Mouse (Mus musculus): ENCODE data around the gene Sft2d1. TPM values are rescaled to one million over a fixed set of nuclear protein-coding genes. Genes with fewer than 3 reads are reported as not detected.
"Not testable (repeated sequence)": the region's sequence is repeated elsewhere in the genome, so short reads cannot be mapped to it uniquely, and the experiment has no call there.

Sft2d1 gene
- 50.8 and 67.0 TPM in 2 replicates for total RNA-seq (2021)
- long read RNA-seq, transcript Sft2d1-209 (8 exons, 1,049 nt), result major isoform, 37 of 39 reads
- long read RNA-seq, partial matches to known transcripts, result 0 of 39 reads
- long read RNA-seq, other reads (novel, unspliced or antisense), result 1 of 39 reads

DNA sequence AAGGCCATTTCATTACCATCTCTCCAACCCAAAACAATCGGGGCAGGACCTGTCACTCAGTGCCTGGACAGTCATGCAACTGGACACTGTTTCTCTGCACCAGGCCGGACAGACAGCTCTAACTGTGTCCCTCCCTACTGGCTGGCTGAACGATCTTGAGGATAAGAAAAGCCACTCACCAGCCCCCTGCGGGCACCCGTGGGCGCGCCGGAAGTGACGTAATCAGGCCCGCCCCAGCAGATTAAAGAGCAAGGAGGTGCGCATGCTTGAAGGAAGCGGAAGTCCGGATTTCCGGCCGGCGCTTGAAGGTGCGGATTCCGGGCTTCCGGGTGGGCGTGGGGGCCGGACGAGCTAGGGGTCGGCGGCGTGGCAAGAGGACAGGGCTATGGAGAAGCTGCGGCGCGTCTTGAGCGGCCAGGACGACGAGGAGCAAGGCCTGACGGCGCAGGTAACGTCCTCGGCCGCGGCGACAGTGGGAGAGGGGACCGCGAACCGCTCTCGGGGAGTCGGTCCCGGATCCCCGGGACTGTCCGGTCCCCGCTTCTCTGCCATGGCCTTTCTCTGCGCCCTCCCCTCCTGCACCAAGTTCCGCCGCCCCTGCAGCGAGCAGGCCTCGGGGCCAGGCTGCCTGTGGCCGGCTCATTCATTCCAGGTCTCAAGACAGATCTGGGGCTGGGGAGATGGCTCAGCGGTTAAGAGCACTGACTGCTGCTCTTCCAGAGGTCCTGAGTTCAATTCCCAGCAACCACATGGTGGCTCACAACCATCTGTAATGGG lies at the start of gene Sft2d1:
TSS of gene Sft2d1 (plus strand) at position 265 of the 777 bp plus-strand sequence.
- DNase-seq, result peak; percentile 98

DNA sequence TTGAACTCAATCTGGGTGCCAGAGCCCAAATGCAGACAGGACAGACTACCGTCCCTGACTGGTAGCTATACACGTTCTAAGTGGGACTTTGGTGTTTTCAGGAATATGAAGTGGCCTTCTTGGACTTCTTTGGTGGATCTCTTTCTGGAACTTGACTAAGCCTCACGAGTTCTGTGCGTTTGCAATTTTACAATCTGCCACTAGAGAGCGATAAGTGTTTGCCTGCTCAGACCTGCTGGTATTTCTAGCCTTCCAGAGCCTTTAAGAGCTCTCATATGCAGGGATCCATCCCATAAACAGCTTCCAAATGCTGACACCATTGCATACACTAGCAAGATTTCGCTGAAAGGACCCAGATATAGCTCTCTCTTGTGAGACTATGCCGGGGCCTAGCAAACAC lies 46.3 kb upstream of the Sft2d1 start:
- DNase-seq, result not testable (repeated sequence)

GRCm38 (mm10) chr17:8272054-8272749 lies 38.7 kb upstream of the Sft2d1 start:
- no peak for DNase-seq

- DNase-seq, result no peak
Observed at GRCm38 (mm10) chr17:8272951-8273350, 38.0 kb upstream of the Sft2d1 start.

GRCm38 (mm10) chr17:8276071-8276470 lies 34.8 kb upstream of the Sft2d1 start:
- no peak for DNase-seq

DNA sequence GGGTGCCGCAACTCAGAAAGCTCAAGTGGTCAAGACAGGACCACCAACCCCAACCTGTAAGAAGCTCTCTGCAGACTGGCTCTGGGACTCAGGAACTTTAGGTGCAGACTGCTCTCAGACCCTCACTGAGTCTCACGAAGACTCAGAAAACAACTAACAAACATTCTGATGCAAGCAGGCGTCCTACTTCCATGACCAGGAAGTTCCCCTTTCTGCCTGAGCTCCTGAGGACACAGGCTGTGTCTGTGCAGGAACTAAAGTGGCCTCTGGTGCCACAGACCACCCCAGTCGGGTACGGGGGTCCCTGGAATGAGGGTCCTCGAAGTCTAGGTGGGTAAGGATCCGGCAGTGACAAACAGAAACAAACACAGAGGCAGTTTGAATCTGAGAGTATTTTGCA lies 34.2 kb upstream of the Sft2d1 start:
- no peak for DNase-seq

GRCm38 (mm10) chr17:8277266-8277665 lies 33.6 kb upstream of the Sft2d1 start:
- DNase-seq, result no peak

GRCm38 (mm10) chr17:8278356-8278755 lies 32.5 kb upstream of the Sft2d1 start:
- DNase-seq, result no peak

DNA sequence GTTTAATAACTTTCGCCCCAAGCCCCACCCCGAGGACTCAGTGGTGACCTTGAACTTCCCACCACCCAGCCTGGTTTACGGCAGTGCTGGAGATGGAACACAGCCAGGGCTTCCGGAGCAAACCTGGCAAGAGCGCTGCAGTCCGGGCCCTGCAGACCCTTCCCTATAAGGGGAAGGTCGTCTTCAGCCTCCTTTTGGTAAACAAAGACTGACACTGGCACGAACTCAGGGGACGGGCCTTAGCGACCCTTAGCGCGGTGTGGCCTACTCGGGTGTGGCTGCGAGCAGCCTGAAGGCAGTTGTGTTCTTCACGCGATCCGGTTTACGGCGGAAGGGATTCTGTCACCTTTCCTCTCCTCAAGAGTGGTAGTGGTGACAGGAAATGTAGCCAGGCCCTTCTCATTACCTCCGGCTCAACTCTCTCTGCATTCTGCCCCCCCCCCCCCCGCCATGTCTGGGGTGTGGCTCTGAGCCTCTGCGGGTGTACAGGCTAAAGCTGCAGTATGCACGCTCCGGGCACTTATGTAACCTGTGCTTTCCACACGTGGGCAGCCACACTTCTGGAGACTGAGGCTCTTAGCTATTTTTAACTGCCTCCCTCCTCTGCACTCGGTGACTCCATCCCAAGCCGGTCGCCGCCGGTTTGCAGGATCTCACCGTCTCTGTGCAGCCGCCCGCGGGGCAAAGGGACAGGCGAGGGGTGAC lies 27.9 kb upstream of the Sft2d1 start, which contains the start of gene Mpc1:
TSS of gene Mpc1 (plus strand) at position 84 of the 705 bp plus-strand sequence.
- DNase-seq, result peak; percentile 72

DNA sequence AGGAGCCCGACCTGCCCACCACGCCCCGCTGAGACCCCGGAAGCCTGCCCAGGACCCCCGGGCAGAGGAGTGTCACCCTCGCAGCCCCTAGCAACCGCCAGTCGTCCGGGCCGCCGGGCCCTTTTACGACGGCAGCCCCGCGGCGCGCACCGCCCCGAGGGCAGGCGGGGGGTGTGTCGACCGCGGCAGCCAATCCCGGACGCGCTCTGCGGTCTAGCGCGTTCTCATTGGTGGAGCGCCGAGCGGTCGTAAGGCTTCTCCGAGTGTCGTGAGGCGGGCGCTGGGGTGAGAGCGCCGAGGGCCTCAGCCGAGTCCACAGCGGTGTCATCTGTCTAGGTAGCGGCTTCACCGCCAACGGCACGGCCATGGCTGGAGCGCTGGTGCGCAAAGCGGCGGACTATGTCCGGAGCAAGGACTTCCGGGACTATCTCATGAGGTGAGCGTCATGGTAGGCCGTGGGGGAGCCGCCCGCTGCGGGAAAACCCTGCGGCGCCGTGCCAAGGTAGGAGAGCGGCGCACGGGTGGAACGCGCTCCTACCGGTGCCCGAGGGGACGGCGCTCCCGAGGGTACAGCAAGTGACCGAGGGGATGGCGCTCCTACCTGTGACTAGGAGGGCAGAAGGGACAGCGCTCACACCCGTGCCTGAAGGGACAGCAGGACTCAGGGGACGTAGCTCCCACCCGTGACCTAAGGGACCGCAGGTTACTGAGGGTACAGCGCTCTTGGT lies 27.2 kb upstream of the Sft2d1 start:
- DNase-seq, result peak; percentile 97

DNA sequence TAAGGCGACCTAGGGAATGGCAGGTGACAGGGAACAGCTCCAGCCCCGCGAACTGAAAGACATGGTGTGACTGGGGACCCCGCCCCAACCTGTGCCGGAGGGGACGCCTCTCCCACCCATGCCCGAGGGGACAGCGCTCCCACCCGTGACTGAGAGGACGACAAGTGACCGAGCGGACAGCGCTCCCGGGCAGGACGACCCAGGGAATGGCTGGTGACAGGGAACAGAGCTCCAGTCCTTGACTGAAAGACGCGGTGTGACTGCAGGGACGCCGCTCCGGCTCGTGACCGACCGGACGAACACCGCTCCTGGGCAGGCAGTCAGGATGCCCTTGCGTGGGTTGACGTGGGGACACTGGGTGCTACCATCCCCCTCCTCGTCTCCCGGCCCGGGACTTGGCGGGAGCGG lies 26.6 kb upstream of the Sft2d1 start:
- DNase-seq, result peak; percentile 51

DNA sequence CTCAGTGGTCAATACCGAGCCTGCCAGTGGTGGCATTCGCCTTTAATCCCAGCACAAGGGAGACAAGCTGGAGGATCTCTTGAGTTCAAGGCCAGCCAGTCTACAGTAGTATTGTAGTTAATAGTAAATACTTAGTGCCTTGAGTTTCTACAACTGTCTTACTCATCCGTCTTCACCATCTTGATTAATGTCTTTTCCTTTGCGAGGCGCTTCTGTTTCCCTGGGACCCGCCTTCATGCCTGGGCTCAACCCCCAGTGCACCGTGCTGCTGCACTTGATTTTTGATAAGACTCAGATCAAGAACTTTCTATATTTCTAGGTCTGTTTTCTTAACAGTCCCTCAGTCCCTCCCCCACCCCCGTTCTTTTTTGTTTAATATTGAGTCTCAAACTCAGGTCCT lies 25.8 kb upstream of the Sft2d1 start:
- DNase-seq, result peak; percentile 13

DNA sequence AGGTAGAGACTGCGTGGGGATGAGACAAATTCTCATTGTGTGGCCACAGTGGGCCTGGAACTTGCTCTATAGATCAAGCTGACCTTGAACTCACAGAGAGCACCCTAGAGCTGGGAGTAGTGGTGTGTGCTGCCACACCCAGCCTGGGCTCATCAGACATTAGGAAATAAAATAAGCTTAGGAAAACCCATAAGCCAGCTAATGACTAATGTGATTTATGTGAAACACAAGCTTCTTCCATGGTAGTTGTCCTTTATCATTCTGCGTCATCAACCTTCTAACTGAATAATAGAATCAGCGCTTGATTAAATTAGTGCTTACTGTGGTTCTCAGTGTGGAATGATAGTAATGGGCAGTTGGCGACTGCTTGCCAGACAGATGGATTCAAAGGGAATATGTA lies 23.9 kb upstream of the Sft2d1 start:
- no peak for DNase-seq

GRCm38 (mm10) chr17:8289993-8290679 lies 20.8 kb upstream of the Sft2d1 start:
- no peak for DNase-seq

DNA sequence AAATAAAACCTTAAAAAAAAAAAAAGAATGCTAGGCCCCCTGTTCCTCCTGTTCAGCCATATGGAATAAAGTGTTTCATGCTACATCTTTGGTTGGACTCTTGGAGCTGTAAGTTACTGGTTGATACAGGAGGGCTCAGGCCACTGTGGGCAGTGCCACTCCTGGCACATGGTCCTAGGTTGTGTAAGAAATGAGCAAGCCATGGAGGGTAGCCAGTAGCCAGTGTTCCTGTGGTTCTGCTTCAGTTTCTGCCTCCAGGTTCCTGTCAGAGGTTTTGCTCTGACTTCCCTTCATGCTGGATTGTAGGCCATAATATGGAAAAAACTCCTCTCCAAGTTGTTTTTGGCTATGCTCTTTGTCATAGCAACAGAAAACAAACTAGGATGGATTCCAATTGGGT lies 20.2 kb upstream of the Sft2d1 start:
- peak; percentile 20 for DNase-seq

- no peak for DNase-seq
Observed at GRCm38 (mm10) chr17:8295825-8296224, 15.1 kb upstream of the Sft2d1 start.

- no peak for DNase-seq
Observed at GRCm38 (mm10) chr17:8296313-8296844, 14.5 kb upstream of the Sft2d1 start.

DNA sequence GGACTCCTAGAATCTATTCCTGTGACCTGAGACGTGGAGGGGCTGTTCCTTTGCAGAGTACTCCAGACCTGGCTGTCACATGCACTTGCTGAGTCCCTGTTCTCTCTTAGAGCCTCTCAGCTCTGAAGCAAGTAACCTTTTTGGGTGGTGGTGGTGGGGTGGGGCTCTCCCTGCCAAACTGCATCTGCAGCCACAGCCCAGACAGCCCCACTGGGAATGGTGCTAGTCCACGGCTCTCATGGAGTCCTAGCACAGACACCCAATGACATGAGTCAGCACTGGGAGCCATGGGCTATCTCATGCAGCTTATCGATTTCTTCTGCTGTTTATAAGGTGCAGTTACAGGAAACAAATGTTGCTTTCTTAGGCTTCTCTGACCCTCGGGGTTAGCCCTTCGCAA lies 13.2 kb upstream of the Sft2d1 start:
- DNase-seq, result no peak

DNA sequence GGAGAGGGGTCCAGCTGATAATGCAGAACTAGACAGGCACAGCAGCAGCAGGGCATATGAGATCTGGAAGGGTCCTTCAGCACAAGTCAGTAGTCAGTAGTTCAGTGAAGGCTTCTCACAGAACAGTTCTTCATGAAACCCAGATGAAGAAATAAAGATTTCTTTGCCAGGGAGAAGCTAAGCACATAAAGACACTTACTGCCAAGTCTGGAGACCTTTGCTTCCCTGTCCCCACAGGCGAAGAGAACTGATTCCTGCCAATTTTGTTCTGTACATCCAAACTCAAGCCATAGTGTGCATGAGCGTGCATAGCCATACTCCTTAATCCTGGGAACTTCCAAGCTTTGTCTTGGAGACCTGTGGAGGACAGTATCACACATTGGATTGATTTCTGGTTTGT lies 12.6 kb upstream of the Sft2d1 start:
- no peak for DNase-seq

DNA sequence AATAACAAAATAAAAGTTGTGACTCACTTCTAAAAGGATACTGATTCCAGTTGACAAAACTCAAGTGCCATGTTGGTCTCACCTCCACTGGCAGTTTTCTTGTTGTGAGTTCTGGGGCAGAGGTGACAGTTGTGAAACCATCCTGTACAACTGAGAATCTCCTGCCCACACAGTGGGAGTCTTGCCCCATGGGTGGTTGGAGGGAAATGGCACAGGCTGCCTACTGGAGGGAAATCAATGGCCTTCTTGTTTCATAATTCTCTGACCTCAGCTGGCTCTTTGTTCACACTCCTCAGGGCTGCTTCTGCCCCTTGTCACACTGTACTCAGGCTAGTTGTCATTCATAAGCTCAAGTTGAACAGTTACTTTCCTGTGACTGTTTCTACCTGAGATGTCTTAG lies 11.4 kb upstream of the Sft2d1 start:
- peak; percentile 18 for DNase-seq

GRCm38 (mm10) chr17:8301515-8301914 lies 9.4 kb upstream of the Sft2d1 start:
- no peak for DNase-seq
